Mouse (Mus musculus) MEL (cell line): Measurements from ENCODE around the gene Morf4l1. TPM values are rescaled to one million over a fixed set of nuclear protein-coding genes. Genes with fewer than 3 reads are reported as not detected.
"Not testable (repeated sequence)": the region's sequence is repeated elsewhere in the genome, so short reads cannot be mapped to it uniquely, and the experiment has no call there.

Experiments used
- DNase-seq: peaks from one replicate; pipeline ENCODE4 v3.0.0; 2011; ENCODE audit warnings: low read depth, low spot score
- H3K27ac ChIP-seq: 2 replicates; pipeline ENCODE4 v1.5.1; 2012; ENCODE audit warnings: low read depth, mild to moderate bottlenecking, control low read depth, low read length, moderate library complexity; ENCODE audit not compliant: control insufficient read depth
- H3K27me3 ChIP-seq, 2 experiments: fragments of 150-350 bp in 1 of 2; sonication (generic) in 1 of 2; 2 replicates each; pipeline ENCODE4 v1.6.1; 2012; ENCODE audit warnings: low read length in 2 of 2, mild to moderate bottlenecking in 2 of 2, improper control_type of control experiment in 1 of 2, moderate library complexity in 1 of 2; ENCODE audit not compliant: insufficient read depth in 2 of 2, control insufficient read depth in 1 of 2
- H3K36me3 ChIP-seq, 2 experiments: 2 replicates each; pipeline ENCODE4 v1.6.1; 2012 to 2014; ENCODE audit warnings: low read length in 2 of 2, improper control_type of control experiment in 1 of 2, inconsistent platforms in 1 of 2, mild to moderate bottlenecking in 1 of 2; ENCODE audit not compliant: insufficient read depth in 2 of 2, control insufficient read depth in 1 of 2
- H3K4me1 ChIP-seq, 2 experiments: fragments of 150-350 bp in 1 of 2; sonication (generic) in 1 of 2; 2 replicates each; pipeline ENCODE4 v1.6.1; 2012; ENCODE audit warnings: low read length in 2 of 2, improper control_type of control experiment in 1 of 2, mild to moderate bottlenecking in 1 of 2; ENCODE audit not compliant: insufficient read depth in 2 of 2, control insufficient read depth in 1 of 2
- H3K4me3 ChIP-seq, 2 experiments: fragments of 150-350 bp in 1 of 2; sonication (generic) in 1 of 2; 2 replicates each; pipeline ENCODE4 v1.5.1; 2012; ENCODE audit warnings: low read depth in 2 of 2, low read length in 2 of 2, mild to moderate bottlenecking in 2 of 2, moderate library complexity in 2 of 2, control low read depth in 1 of 2, improper control_type of control experiment in 1 of 2; ENCODE audit not compliant: control insufficient read depth in 1 of 2, insufficient read depth in 1 of 2
- H3K79me2 ChIP-seq: 2 replicates; pipeline ENCODE4 v1.6.1; 2012; ENCODE audit warnings: mild to moderate bottlenecking, low read length, moderate library complexity; ENCODE audit not compliant: control insufficient read depth, poor library complexity, insufficient read depth
- H3K9ac ChIP-seq: 2 replicates; pipeline ENCODE4 v1.6.1; 2012; ENCODE audit warnings: low read depth, mild to moderate bottlenecking, control low read depth, low read length, moderate library complexity; ENCODE audit not compliant: control insufficient read depth, poor library complexity, severe bottlenecking
- H3K9me3 ChIP-seq: fragments of 150-350 bp; sonication (generic); replicated peaks from 2 replicates; pipeline ENCODE4 v1.6.1; 2012; ENCODE audit warnings: mild to moderate bottlenecking, low read length, improper control_type of control experiment, moderate library complexity; ENCODE audit not compliant: insufficient read depth
- CHD1 ChIP-seq: IDR thresholded peaks from 2 replicates; pipeline ENCODE4 v1.6.1; 2012; ENCODE audit warnings: low read depth, mild to moderate bottlenecking, inconsistent platforms, low read length, improper control_type of control experiment
- ELF1 ChIP-seq: IDR thresholded peaks from 2 replicates; pipeline ENCODE4 v1.6.1; 2014; ENCODE audit warnings: low read depth, mild to moderate bottlenecking, inconsistent platforms, low read length, improper control_type of control experiment, moderate library complexity
- MAX ChIP-seq: IDR thresholded peaks from 2 replicates; pipeline ENCODE4 v1.6.1; 2011; ENCODE audit warnings: low read length, improper control_type of control experiment
- MYB ChIP-seq: IDR thresholded peaks from 2 replicates; pipeline ENCODE4 v1.6.1; 2011; ENCODE audit warnings: mild to moderate bottlenecking, low read depth, low read length, improper control_type of control experiment
- POLR2AphosphoS5 ChIP-seq: IDR thresholded peaks from 2 replicates; pipeline ENCODE4 v1.6.1; 2012; ENCODE audit warnings: low read depth, borderline replicate concordance, mild to moderate bottlenecking, inconsistent platforms, low read length, moderate library complexity, mixed read lengths
- RCOR1 ChIP-seq: IDR thresholded peaks from 2 replicates; pipeline ENCODE4 v1.6.1; 2012; ENCODE audit warnings: low read depth, mild to moderate bottlenecking, inconsistent platforms, low read length, improper control_type of control experiment
- SIN3A ChIP-seq: IDR thresholded peaks from 2 replicates; pipeline ENCODE4 v1.6.1; 2012; ENCODE audit warnings: low read length, improper control_type of control experiment, inconsistent platforms
- ZC3H11A ChIP-seq: IDR thresholded peaks from 2 replicates; pipeline ENCODE4 v1.6.1; 2012; ENCODE audit warnings: low read depth, mild to moderate bottlenecking, inconsistent platforms, low read length, improper control_type of control experiment
- polyA plus RNA-seq, 2 experiments: library from polyadenylated mRNA; stranded (reverse) in 1 of 2; unstranded in 1 of 2; fragments of >175 nt in 1 of 2; fragments of >200 nt in 1 of 2; gene quantifications; 2 replicates each; pipeline versions ENCODE4 v1.2.1 to v1.2.4; 2012; ENCODE audit warnings: low replicate concordance in 2 of 2, low read depth in 1 of 2; ENCODE audit not compliant: insufficient read length in 2 of 2, insufficient read depth in 1 of 2, missing spikeins in 1 of 2
- total RNA-seq: library from RNA; depleted of rRNA; stranded (reverse); fragments of 300-350 nt; gene quantifications from 2 replicates; pipeline ENCODE4 v1.2.3, GENCODE M21; 2012; rRNA removed

The Morf4l1 gene
- total and polyA plus RNA-seq, 3 experiments, result 107 to 292 (median 190) TPM

GRCm38 (mm10) chr9:90045191-90045590 lies 69.4 kb downstream of the Morf4l1 start:
- H3K4me1 ChIP-seq, result no peaks in the 10 kb centered on the region
- H3K4me3 ChIP-seq, result no peak overlapping the region
- TF ChIP-seq POLR2AphosphoS5 (no peak), SIN3A (no peak), CHD1 (no peak), MYB (no peak), RCOR1 (no peak), ZC3H11A (no peak), ELF1 (no peak), MAX (no peak)

GRCm38 (mm10) chr9:90042906-90043305 lies 71.7 kb downstream of the Morf4l1 start:
- not testable (repeated sequence) for H3K27me3 ChIP-seq, H3K4me3 ChIP-seq, H3K9me3 ChIP-seq, DNase-seq, H3K4me1 ChIP-seq, H3K9ac ChIP-seq, H3K79me2 ChIP-seq, H3K36me3 ChIP-seq, H3K27ac ChIP-seq

More at GRCm38 (mm10) chr9:90045191-90045590, 69.4 kb downstream of the Morf4l1 start:
- no peak for DNase-seq
- no peaks in the 10 kb centered on the region for H3K79me2 ChIP-seq
- H3K9me3 ChIP-seq, result no peaks in the 10 kb centered on the region
- no peak overlapping the region for H3K27ac ChIP-seq
- no peaks in the 10 kb centered on the region for H3K27me3 ChIP-seq
- no peaks in the 10 kb centered on the region for H3K36me3 ChIP-seq
- no peak overlapping the region for H3K9ac ChIP-seq

Other genes starting within 250 kb of the Morf4l1 start
- gene Rasgrf1, start 204.9 kb downstream of the Morf4l1 start, total RNA-seq, result not detected in 2 replicates
- not detected for gene Rasgrf1, start 204.9 kb downstream of the Morf4l1 start, polyA plus RNA-seq
- gene Ctsh, start 60.6 kb downstream of the Morf4l1 start, total RNA-seq, result not detected in 2 replicates
- not detected for gene Ctsh, start 60.6 kb downstream of the Morf4l1 start, polyA plus RNA-seq
- gene Adamts7, start 48.3 kb upstream of the Morf4l1 start, total RNA-seq, result not detected in 2 replicates
- gene Adamts7, start 48.3 kb upstream of the Morf4l1 start, polyA plus RNA-seq, result under 1 TPM in 1 of 2 experiments, not detected in 1; 0.03 TPM
- gene Tbc1d2b, start 156.0 kb upstream of the Morf4l1 start, total RNA-seq, result 6.5 and 7.1 TPM in 2 replicates
- gene Tbc1d2b, start 156.0 kb upstream of the Morf4l1 start, polyA plus RNA-seq, result 10 to 100 TPM in 1 of 2 experiments, not detected in 1; 12.6 TPM